Mouse (Mus musculus): Measurements from ENCODE around the gene H2-K1.

The H2-K1 gene

DNA sequence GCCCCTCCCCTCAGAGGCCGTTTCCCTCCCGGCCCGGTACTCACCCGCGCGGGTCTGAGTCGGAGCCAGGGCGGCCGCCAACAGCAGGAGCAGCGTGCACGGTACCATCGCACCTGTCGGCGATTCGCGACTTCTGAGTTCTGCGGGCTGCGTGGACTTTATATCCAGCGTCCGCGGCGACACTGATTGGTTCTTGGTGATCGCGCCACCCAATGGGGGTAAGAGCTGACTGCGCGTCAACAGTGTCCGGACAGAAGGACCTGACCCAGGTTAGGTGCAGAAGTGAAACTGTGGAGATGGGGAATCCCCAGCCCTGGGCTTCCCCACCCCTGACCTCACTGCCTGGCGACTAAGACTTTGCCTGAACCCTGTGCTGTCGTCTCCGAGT lies at the start of gene H2-K1:
Gene H2-K1 (minus strand): TSS at position 198 of the 388 bp plus-strand sequence.
- peak; percentile 34; the same call in 1 of the 2 replicates for TF ChIP-seq GATA4 (IDR thresholded peaks at IDR 0.05; ENCODE audit: insufficient replicate concordance, low read length)

DNA sequence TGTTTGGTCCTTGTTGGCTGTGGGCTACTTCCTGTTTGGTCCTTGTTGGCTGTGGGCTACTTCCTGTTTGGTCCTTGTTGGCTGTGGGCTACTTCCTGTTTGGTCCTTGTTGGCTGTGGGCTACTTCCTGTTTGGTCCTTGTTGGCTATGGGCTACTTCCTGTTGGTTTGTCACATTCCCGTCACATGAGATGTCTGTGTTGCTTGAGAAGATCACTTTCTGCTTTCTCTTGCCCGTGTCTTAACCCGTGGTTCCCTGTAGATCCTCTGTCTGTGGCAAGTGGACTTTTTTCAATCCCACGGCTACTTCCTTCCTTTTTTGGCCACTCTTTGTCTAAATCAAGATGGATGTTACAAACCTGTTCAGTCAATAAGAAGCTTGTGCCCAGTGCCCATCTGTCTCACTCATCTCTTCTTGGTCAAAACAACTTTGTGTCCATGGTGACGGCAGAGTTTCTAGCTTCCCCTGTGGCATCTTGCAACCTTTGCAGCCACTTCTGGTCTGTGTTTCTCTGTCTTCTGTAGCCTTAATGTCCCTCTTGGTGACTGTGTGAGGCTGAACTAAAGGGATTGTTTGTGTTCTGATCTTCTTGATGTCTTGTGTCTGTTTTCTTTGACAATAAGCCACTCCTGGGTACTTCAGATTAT lies 47.4 kb upstream of the H2-K1 start:
- TF ChIP-seq GATA4 (IDR thresholded peaks at IDR 0.05; ENCODE audit: insufficient replicate concordance, low read length) = no peak

DNA sequence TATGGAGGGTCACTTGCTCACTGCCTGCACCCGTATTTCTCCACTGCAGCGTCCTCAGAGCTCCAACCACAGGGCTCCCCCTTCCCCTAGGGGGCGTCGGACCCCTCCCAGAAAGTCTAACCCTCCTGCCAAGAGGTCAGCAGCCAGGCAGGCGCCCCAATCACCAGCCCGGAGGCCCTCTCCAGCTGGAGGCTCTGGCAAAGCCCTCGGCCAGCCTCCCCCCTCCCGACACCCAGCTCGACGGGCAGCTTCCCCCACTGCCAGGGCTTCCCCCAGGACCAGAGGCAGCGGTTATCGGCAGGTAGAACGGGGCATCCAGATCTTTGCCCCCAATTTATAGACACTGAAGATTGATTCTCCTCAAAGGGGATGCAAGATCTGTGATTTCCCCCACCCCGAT lies 45.8 kb upstream of the H2-K1 start:
- no peak for TF ChIP-seq GATA4 (IDR thresholded peaks at IDR 0.05; ENCODE audit: insufficient replicate concordance, low read length)

DNA sequence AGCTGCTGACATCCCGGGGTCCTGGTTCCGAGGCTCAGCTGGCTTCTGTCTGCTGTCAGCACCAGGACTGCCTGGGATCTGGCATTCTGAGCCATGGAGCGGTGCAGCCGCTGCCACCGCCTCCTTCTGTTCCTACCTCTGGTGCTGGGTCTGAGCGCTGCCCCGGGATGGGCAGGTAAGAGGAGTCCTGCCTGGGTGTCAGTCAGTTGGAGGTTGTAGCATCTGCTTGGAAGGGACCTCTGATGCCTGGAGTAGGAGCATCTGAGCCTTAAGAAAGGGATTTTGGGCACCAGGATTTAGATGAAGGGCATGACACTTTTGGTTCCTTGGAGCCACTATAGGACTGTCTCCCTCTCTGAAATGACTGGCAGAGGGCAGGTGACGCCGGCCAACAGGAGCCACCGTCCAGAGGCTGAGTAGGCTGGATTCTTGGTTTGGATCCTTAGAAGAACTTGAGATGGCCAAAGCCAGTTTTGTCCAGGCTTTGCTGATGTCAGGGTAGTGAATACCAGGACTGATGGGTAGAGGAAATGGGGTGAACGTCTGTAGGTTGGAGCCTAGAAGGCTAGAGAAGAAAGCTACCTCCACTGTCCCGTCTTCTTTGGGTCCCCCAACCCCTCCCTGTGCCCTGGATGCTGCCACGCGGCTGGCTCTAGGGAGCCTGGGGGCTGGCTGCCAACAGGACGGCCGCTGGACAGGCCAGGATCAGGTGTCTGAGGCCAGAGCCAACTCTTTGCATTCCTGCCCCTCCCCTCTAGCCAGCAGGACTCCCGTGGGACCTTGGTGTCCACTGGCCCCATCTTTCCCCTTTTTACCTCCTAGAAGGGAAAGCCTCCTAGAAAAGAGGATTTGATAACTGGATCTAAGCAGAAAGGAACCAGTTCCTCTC lies 39.7 kb upstream of the H2-K1 start:
- no peak for TF ChIP-seq GATA4 (IDR thresholded peaks at IDR 0.05; ENCODE audit: insufficient replicate concordance, low read length)

DNA sequence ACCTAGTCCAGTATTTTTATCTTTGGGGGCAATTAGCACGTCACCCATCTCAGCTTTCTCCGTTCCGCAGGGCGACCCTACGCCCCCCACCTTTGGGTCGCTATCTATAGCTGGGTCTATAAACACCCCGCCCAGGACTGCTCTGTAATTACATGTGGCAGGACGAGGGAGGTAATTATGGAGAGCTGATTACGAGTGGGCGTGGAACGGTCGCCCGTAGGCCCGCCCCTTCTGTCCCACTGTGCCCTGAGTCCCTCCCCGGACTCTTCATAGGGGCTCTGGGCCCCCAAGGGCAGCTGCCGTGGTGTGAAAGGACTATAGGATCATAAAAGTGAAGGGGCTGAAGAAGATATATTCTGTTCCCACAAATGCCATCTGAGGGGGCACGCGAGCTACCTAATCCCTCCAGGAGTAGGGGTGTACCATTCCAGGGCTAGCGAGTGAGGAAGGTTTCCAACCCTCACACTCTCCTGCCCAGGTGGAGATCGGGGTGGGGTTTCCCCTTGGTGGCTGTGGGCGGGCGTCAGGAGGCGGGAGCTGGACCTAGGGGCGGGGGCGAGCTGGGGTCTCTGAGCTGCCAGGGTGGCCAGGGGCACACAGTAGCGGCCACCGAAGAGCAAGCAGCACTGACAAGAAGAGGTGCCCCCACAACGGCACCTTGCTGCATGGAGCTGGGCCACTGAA lies 38.9 kb upstream of the H2-K1 start, which contains the start of gene Col11a2:
Gene Col11a2 (plus strand): TSS at position 560 of the 684 bp plus-strand sequence.
- no peak for TF ChIP-seq GATA4 (IDR thresholded peaks at IDR 0.05; ENCODE audit: insufficient replicate concordance, low read length)

DNA sequence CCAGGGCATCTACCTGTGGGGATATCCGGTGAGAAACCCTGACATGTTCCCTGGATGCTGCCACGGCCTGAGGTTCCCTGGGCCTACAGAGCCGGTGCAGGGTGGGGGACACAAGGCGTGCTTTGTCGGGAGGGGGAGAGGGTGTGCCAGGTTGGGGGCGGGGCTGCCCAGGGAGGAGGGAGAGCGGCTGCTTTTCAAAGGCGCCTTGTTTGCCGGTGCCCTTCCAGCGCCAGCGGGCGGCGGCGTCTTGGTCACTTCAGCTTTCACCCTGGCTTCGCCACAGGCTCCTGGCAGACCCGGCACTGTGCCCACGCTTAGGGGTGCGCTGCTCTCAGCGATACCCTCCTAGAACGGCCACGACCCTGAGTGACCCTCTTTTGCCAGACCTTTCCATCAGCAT lies 38.3 kb upstream of the H2-K1 start:
- no peak for TF ChIP-seq GATA4 (IDR thresholded peaks at IDR 0.05; ENCODE audit: insufficient replicate concordance, low read length)

DNA sequence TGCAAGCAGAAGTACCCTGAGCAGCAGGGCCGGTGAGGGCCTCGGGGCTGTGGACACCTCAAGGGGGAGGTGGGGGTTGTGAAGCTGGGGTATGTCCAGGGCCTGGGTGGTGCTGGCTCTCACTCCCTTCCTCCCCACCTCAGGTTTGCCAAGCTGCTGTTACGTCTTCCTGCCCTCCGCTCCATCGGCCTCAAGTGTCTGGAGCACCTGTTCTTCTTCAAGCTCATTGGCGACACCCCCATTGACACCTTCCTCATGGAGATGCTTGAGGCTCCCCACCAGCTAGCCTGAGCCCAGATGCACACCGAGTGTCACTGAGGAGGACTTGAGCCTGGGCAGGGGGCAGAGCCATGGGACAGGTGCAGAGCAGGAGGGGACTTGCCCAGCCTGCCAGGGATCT lies 37.1 kb upstream of the H2-K1 start:
- TF ChIP-seq GATA4 (IDR thresholded peaks at IDR 0.05; ENCODE audit: insufficient replicate concordance, low read length) = no peak

DNA sequence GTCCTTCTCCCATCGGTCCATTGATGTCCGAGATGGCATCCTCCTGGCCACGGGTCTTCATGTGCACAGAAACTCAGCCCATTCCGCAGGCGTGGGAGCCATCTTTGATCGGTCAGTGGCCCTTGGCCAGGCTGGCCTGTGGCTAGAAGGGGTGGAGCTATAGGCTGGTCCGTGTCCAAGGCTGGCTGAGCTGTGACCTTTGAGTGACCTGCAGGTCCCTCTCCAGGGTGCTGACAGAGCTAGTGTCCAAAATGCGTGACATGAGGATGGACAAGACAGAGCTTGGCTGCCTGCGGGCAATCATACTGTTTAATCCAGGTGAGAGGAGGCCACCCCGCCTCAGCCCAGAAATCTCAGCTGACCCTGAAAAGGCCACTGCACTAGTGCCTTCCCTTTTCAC lies 36.5 kb upstream of the H2-K1 start:
- no peak for TF ChIP-seq GATA4 (IDR thresholded peaks at IDR 0.05; ENCODE audit: insufficient replicate concordance, low read length)

DNA sequence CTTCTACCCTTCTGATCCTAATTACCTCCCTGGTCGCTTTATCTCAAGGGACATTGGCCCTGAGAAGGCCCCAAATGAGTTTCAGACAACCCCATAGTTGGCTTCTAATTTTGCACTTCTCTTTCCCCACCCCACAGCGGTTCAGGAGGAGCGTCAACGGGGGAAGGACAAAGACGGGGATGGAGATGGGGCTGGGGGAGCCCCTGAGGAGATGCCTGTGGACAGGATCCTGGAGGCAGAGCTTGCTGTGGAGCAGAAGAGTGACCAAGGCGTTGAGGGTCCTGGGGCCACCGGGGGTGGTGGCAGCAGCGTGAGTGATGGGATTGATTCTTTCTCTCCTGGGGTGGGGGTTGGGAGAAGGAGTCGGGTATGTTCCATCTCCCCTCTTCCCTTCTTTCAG lies 35.4 kb upstream of the H2-K1 start:
- TF ChIP-seq GATA4 (IDR thresholded peaks at IDR 0.05; ENCODE audit: insufficient replicate concordance, low read length) = no peak

DNA sequence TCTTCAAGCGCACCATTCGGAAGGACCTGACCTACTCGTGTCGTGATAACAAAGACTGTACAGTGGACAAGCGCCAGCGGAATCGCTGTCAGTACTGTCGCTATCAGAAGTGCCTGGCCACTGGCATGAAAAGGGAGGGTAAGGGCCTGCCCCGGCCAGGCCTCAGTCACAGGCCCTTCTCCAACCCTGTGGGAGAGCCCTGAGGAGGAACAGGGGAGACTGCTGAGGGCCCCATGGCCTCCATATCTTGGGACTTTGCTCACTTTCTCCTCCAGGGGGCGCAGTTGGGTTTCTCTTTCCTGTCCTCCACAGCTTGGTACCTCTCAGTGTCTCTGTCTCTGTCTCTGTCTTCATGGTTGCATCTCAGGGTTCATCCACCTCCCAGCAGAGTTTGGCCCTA lies 33.9 kb upstream of the H2-K1 start:
- TF ChIP-seq GATA4 (IDR thresholded peaks at IDR 0.05; ENCODE audit: insufficient replicate concordance, low read length) = no peak

DNA sequence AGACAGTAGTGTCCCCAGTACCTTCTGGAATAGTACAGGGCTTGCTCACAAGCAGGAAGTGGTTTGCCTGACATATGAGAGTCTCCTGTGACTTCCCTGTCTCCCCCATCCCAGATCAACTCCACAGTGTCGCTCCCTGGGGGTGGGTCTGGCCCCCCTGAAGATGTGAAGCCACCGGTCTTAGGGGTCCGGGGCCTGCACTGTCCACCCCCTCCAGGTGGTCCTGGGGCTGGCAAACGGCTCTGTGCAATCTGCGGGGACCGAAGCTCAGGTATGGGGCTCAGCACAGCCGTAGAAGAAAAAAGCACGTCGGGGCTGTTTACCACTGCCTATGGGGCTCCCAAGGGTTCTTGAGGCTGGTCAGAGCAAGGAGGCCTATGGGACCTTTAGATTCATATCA lies 33.3 kb upstream of the H2-K1 start:
- TF ChIP-seq GATA4 (IDR thresholded peaks at IDR 0.05; ENCODE audit: insufficient replicate concordance, low read length) = no peak

DNA sequence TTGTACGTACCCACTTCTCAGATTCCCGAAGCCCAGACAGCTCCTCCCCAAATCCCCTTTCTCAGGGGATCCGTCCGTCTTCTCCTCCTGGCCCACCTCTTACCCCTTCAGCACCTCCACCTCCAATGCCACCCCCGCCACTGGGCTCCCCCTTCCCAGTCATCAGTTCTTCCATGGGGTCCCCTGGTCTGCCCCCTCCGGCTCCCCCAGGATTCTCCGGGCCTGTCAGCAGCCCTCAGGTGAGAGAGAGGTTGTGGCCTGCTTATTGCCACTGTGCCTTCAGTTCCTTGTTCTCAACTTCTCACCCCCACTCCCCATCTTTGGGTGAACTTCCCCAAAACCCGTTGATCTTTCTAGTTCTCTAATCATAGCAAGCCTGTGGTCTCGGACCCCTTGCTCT lies 32.7 kb upstream of the H2-K1 start:
- no peak for TF ChIP-seq GATA4 (IDR thresholded peaks at IDR 0.05; ENCODE audit: insufficient replicate concordance, low read length)

DNA sequence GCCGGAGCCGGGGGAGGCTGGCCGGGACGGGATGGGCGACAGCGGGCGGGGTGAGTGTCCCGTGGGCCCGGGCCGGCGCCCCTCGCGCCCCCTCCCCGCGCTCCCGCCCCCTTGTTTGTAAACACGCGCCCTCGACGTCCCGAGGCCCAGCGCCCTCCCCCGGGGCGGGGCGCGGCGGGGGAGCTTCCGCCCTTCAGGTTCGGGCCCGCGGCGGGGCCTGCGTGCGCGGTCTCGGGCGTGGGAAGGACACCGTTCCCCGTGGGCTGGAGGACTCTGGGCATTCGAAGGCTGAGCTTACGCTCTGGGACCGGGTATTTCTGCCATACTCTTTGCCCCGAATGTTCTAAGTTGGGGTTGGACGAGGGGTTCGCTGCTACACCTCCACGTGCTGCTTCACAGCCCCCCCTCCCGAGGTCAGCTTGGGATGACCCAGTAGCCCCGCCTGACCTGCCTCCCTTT lies 32.1 kb upstream of the H2-K1 start:
- no peak for TF ChIP-seq GATA4 (IDR thresholded peaks at IDR 0.05; ENCODE audit: insufficient replicate concordance, low read length)

DNA sequence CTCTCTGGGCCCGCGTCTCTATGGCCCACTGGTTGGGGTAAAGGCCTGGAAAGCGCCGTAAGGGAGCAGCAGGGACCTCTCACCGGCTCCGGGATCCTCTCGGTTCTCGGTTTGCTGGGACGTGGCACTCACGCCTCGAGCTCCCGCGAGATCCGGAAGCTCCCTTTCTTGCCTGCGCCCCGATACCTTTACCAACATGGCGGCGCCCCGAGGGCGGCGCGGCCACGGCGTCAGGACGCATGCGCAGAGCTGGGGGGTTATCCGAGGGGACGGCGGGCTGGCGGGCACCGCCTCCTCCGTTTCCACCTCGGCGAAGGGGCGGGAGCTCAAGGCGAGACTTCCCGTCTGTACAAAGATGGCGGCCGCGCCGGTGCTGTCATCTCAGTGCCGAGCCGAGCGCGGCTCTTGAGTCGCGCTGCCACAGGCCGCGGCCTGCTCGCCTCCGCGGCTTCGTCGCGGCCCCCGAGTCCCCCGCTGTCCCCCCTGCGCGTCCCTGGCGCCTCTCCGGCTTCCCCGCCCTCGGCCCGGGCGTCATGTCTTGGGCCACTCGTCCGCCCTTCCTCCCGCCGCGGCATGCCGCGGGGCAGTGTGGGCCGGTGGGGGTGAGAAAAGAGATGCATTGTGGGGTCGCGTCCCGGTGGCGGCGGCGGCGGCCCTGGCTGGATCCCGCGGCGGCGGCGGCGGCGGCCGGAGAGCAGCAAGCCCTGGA lies 31.5 kb upstream of the H2-K1 start, which contains the start of the genes Slc39a7 and Rxrb:
Gene Slc39a7 (minus strand): TSS at position 218 of the 709 bp plus-strand sequence.
Gene Rxrb (plus strand): TSS at position 348 of the 709 bp plus-strand sequence.
- peak; percentile 68; the same call in 1 of the 2 replicates for TF ChIP-seq GATA4 (IDR thresholded peaks at IDR 0.05; ENCODE audit: insufficient replicate concordance, low read length)

DNA sequence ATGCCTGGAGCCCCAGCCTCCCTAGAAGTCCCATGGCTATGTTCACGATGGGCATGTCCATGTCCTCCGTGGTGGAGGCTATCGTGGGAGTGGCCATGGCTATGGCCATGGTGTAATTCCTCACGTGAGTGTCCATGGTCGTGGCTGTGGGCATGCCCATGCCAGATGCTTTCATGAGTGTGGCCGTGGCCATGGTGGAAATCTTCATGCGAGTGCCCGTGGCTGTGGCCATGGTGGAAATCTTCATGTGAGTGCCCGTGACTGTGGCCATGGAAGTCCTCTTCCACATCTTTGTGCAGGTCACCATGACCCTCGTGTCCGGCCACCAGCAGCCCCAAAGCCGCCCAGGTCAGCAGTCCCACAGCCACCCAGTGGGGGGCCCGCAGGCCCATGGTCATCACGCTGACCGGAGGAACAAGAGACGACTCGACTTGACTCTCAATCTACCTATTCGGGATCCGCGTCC lies 30.7 kb upstream of the H2-K1 start:
- no peak for TF ChIP-seq GATA4 (IDR thresholded peaks at IDR 0.05; ENCODE audit: insufficient replicate concordance, low read length)

Data from liver, adult (tissue).